Mouse (Mus musculus) heart, adult 2 months (tissue): ENCODE data around the gene Spsb2. TPM values are rescaled to one million over a fixed set of nuclear protein-coding genes. Genes with fewer than 3 reads are reported as not detected.
A peak's percentile ranks its signal among the peaks of the same experiment; 100 is the strongest.

Experiments used
- DNase-seq, 2 experiments: peaks; one replicate each; pipeline ENCODE4 v3.0.0; 2021
- H3K27ac ChIP-seq: fragments of 200-600 bp; 2 replicates; pipeline ENCODE4 v1.8.1; 2022
- H3K27me3 ChIP-seq: fragments of 200-500 bp; 2 replicates; pipeline ENCODE4 v1.6.1; 2012; ENCODE audit warnings: mild to moderate bottlenecking, low read length, inconsistent platforms, mixed read lengths; ENCODE audit not compliant: control insufficient read depth, insufficient read depth
- H3K36me3 ChIP-seq: fragments of 200-500 bp; 2 replicates; pipeline ENCODE4 v1.6.1; 2012; ENCODE audit warnings: low read length, inconsistent platforms; ENCODE audit not compliant: control insufficient read depth, insufficient read depth
- H3K4me1 ChIP-seq: fragments of 200-500 bp; 2 replicates; pipeline ENCODE4 v1.6.1; 2011; ENCODE audit warnings: low read length; ENCODE audit not compliant: control insufficient read depth, insufficient read depth
- H3K4me3 ChIP-seq: fragments of 200-600 bp; 2 replicates; pipeline ENCODE4 v1.8.1; 2022
- H3K79me2 ChIP-seq: fragments of 200-500 bp; replicated peaks from 2 replicates; pipeline ENCODE4 v1.6.1; 2012; ENCODE audit warnings: mild to moderate bottlenecking, inconsistent platforms, low read length, moderate library complexity, mixed read lengths; ENCODE audit not compliant: control insufficient read depth, insufficient read depth
- H3K9ac ChIP-seq: fragments of 200-500 bp; 2 replicates; pipeline ENCODE4 v1.6.1; 2012; ENCODE audit warnings: low read depth, mild to moderate bottlenecking, control low read depth, inconsistent platforms, low read length, mixed read lengths
- CTCF ChIP-seq: fragments of 200-600 bp; IDR thresholded peaks from 2 replicates; pipeline ENCODE4 v1.8.1; 2022; ENCODE audit warnings: antibody characterized with exemption, mild to moderate bottlenecking, moderate library complexity
- EP300 ChIP-seq: fragments of 200-500 bp; IDR thresholded peaks from 2 replicates; pipeline ENCODE4 v1.6.1; 2011; ENCODE audit warnings: low read depth, low read length, control low read depth; ENCODE audit not compliant: insufficient read depth
- POLR2A ChIP-seq: fragments of 200-500 bp; IDR thresholded peaks from 2 replicates; pipeline ENCODE4 v1.6.1; 2011; ENCODE audit warnings: mild to moderate bottlenecking, low read depth, low read length, control low read depth; ENCODE audit not compliant: insufficient read depth
- WGBS: fragments of 180-500 bp; shearing (Covaris S2); methylation state at CpG from one replicate; pipeline ENCODE4 v1.1.7; 2018; 5-methylcytosine and 5-hydroxymethylcytosine counted together
- intact Hi-C: fragments of 180-260 bp; cut with DNase I; formaldehyde crosslinking; loops from one replicate; pipeline ENCODE4 v1.15.1; 2025
- polyA plus RNA-seq: library from polyadenylated mRNA; depleted of rRNA; stranded (reverse); fragments of >200 nt; gene quantifications from 2 replicates; pipeline ENCODE4 v1.2.3, GENCODE M21; 2012
- total RNA-seq, 2 experiments: library from RNA; stranded (reverse); gene quantifications; 2 replicates each; pipeline ENCODE4 v1.2.3; 2021

Gene Spsb2
- total and polyA plus RNA-seq, 3 experiments, result 3.2 to 4.4 (median 3.2) TPM

- intact Hi-C loops, result loop anchor here (5.0 kb wide), 1 partner anchor 158 kb away; no protein-coding TSS in a partner anchor
- Histone ChIP-seq H3K27me3 (no peaks in the 10 kb centered on the region), H3K4me1 (peaks cover 2% of the 10 kb centered on the region), H3K36me3 (no peaks in the 10 kb centered on the region), H3K79me2 (no peaks in the 10 kb centered on the region), H3K9ac (no peak overlapping the region), H3K4me3 (no peak overlapping the region), H3K27ac (no peak overlapping the region)
- WGBS, result 64% methylated on average over 12 of the region's 12 CpGs
- DNase-seq, result no peak
- TF ChIP-seq EP300 (no peak), POLR2A (no peak), CTCF (no peak)
Observed at GRCm38 (mm10) chr6:124854647-124855046, 46.2 kb downstream of the Spsb2 start.

- H3K4me3 ChIP-seq, result no peak overlapping the region
- DNase-seq, result no peak
- H3K4me1 ChIP-seq, result peaks cover 3% of the 10 kb centered on the region
- no peak for TF ChIP-seq EP300
- intact Hi-C loops, result loop anchor here (5.0 kb wide), 1 partner anchor 156 kb away; no protein-coding TSS in a partner anchor
- no peak overlapping the region for H3K27ac ChIP-seq
- no peaks in the 10 kb centered on the region for H3K36me3 ChIP-seq
- 27% methylated on average over 14 of the region's 14 CpGs for WGBS
- H3K79me2 ChIP-seq, result no peaks in the 10 kb centered on the region
- H3K27me3 ChIP-seq, result no peaks in the 10 kb centered on the region
- H3K9ac ChIP-seq, result no peak overlapping the region
Observed at GRCm38 (mm10) chr6:124856321-124856720, 47.9 kb downstream of the Spsb2 start.

- peak within 1 kb of the TSS; percentile 44 for H3K4me3 ChIP-seq
- H3K27me3 ChIP-seq, result no peaks in the 10 kb centered on the region
- H3K79me2 ChIP-seq, result no peaks in the 10 kb centered on the region
- peaks cover 3% of the 10 kb centered on the region for H3K4me1 ChIP-seq
- TF ChIP-seq CTCF, result peak; percentile 81
- no peak for TF ChIP-seq EP300
- TF ChIP-seq POLR2A, result peak; percentile 16; the same call in 1 of the 2 replicates
- intact Hi-C loops, result loop anchor here (5.0 kb wide), 1 partner anchor 155 kb away; no protein-coding TSS in a partner anchor
- peak within 1 kb of the TSS; percentile 54 for H3K9ac ChIP-seq
- peak within 1 kb of the TSS; percentile 76 for H3K27ac ChIP-seq
- peak; percentile 86 to 87 for DNase-seq
- H3K36me3 ChIP-seq, result no peaks in the 10 kb centered on the region
- WGBS, result under 1% methylated on average over 86 of the region's 86 CpGs
Observed at GRCm38 (mm10) chr6:124856916-124857839, 48.7 kb downstream of the Spsb2 start, which contains the start of gene P3h3. Gene P3h3, minus strand, starts transcription at chr6:124857752.

GRCm38 (mm10) chr6:124857840-124858530, 49.5 kb downstream of the Spsb2 start:
- Histone ChIP-seq H3K79me2 (no peaks in the 10 kb centered on the region), H3K4me1 (peaks cover 3% of the 10 kb centered on the region), H3K36me3 (no peaks in the 10 kb centered on the region), H3K9ac (peak overlapping the region; percentile 54; the same call in 1 of the 2 replicates), H3K4me3 (peak overlapping the region; percentile 44), H3K27ac (peak overlapping the region; percentile 76), H3K27me3 (no peaks in the 10 kb centered on the region)
- no peak for DNase-seq
- 28% methylated on average over 26 of the region's 26 CpGs for WGBS
- intact Hi-C loops, result loop anchor here (5.0 kb wide), 1 partner anchor 154 kb away; no protein-coding TSS in a partner anchor
- TF ChIP-seq CTCF (no peak), EP300 (no peak), POLR2A (no peak)

GRCm38 (mm10) chr6:124858561-124859318, 50.3 kb downstream of the Spsb2 start:
- 60% methylated on average over 28 of the region's 28 CpGs for WGBS

More at GRCm38 (mm10) chr6:124858561-124859318, 50.3 kb downstream of the Spsb2 start:
- Histone ChIP-seq H3K36me3 (no peaks in the 10 kb centered on the region), H3K4me1 (peaks cover 3% of the 10 kb centered on the region), H3K27me3 (no peaks in the 10 kb centered on the region), H3K9ac (no peak overlapping the region), H3K79me2 (no peaks in the 10 kb centered on the region), H3K4me3 (no peak overlapping the region), H3K27ac (no peak overlapping the region)
- intact Hi-C loops, result loop anchor here (1.0 to 5.0 kb wide), 2 partner anchors 72 to 154 kb away; no protein-coding TSS in a partner anchor
- TF ChIP-seq EP300 (no peak), CTCF (no peak), POLR2A (no peak)
- no peak for DNase-seq
